Mouse (Mus musculus): ENCODE measurements around the gene Gm10563. TPM values are rescaled to one million over a fixed set of nuclear protein-coding genes. Genes with fewer than 3 reads are reported as not detected.

The Gm10563 gene
- polyA plus RNA-seq, 1 experiment = not detected

DNA sequence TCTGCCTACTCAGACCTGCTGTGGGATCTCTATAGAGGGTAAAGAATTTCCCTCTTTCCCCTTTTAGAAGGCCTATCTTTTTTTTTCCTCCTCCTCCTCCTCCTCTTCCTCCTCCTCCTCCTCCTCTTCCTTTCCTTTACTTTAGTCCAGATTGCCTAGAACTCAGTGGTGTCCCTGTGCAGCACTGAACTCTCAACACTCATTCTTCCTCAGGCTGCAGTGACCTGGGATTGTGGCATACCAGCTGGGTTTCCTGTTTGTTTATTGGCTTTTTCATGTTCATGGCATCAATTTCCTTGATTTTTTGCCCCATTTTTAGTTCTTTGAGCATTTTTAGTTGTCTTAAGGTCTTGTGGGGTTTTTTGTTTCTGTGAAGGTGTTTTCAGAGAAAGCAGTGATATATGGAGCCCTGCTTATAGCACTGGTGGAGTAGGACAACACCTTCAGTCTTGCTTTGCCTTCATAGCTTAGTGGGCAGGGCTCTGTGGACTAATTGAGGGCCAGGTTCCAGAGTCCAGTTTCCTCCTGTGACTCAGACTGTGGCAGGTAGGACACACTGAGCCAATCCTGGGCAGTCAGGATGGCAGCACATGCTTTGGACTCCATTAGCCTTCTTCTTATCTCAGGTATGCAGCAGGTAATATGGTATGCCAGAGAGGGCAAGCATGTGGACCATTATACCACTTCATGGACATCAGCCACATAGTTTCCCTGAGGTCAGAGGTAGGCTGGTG, 9.3 kb downstream of the Gm10563 start:
- TF ChIP-seq POLR2A (IDR thresholded peaks at IDR 0.05; ENCODE audit: control insufficient read depth, extremely low read depth, insufficient read depth, low read length, poor library complexity) (no peak), CTCF (IDR thresholded peaks at IDR 0.05; ENCODE audit: borderline replicate concordance, control insufficient read depth, extremely low read depth, insufficient read depth, low read length, poor library complexity) (no peak)
- DNase-seq = no peak
- Histone ChIP-seq H3K4me3 (ENCODE audit: control insufficient read depth, insufficient read depth, low read length) (no peak overlapping the region), H3K27me3 (ENCODE audit: control insufficient read depth, insufficient read depth, low read length) (no peaks in the 10 kb centered on the region), H3K27ac (ENCODE audit: control insufficient read depth, insufficient read depth, low read length) (no peak overlapping the region), H3K4me1 (replicated peaks; ENCODE audit: control insufficient read depth, insufficient read depth, low read length) (no peaks in the 10 kb centered on the region), H3K36me3 (ENCODE audit: control insufficient read depth, insufficient read depth, low read length) (peaks cover 75% of the 10 kb centered on the region)

GRCm38 (mm10) chr4:155630267-155630666, 14.9 kb downstream of the Gm10563 start:
- no peak for DNase-seq
- no peak overlapping the region for H3K4me3 ChIP-seq (ENCODE audit: control insufficient read depth, insufficient read depth, low read length)
- H3K27ac ChIP-seq (ENCODE audit: control insufficient read depth, insufficient read depth, low read length) = no peak overlapping the region
- H3K36me3 ChIP-seq (ENCODE audit: control insufficient read depth, insufficient read depth, low read length) = peaks cover 65% of the 10 kb centered on the region
- H3K4me1 ChIP-seq (replicated peaks; ENCODE audit: control insufficient read depth, insufficient read depth, low read length) = 0 out of 2 replicates have a peak, but pooled peaks cover 1% of the 10 kb centered on the region
- H3K27me3 ChIP-seq (ENCODE audit: control insufficient read depth, insufficient read depth, low read length) = no peaks in the 10 kb centered on the region
- no peak for TF ChIP-seq CTCF (IDR thresholded peaks at IDR 0.05; ENCODE audit: borderline replicate concordance, control insufficient read depth, extremely low read depth, insufficient read depth, low read length, poor library complexity)
- TF ChIP-seq POLR2A (IDR thresholded peaks at IDR 0.05; ENCODE audit: control insufficient read depth, extremely low read depth, insufficient read depth, low read length, poor library complexity) = no peak
- WGBS = 91% methylated on average over 6 of the region's 6 CpGs

- H3K36me3 ChIP-seq (ENCODE audit: control insufficient read depth, insufficient read depth, low read length) = peaks cover 22% of the 10 kb centered on the region
- WGBS = under 1% methylated on average over 84 of the region's 84 CpGs
- peak within 1 kb of the TSS; percentile 83 for H3K4me3 ChIP-seq (ENCODE audit: control insufficient read depth, insufficient read depth, low read length)
- H3K27me3 ChIP-seq (ENCODE audit: control insufficient read depth, insufficient read depth, low read length) = no peaks in the 10 kb centered on the region
- H3K4me1 ChIP-seq (replicated peaks; ENCODE audit: control insufficient read depth, insufficient read depth, low read length) = peaks cover 5% of the 10 kb centered on the region
- H3K27ac ChIP-seq (ENCODE audit: control insufficient read depth, insufficient read depth, low read length) = peak within 1 kb of the TSS; percentile 89
- DNase-seq = peak; percentile 94
- TF ChIP-seq POLR2A (IDR thresholded peaks at IDR 0.05; ENCODE audit: control insufficient read depth, extremely low read depth, insufficient read depth, low read length, poor library complexity) = peak; percentile 72
- peak; percentile 27; the same call in 1 of the 2 replicates for TF ChIP-seq CTCF (IDR thresholded peaks at IDR 0.05; ENCODE audit: borderline replicate concordance, control insufficient read depth, extremely low read depth, insufficient read depth, low read length, poor library complexity)
Measured at GRCm38 (mm10) chr4:155624338-155625291, 20.6 kb downstream of the Gm10563 start, which contains the start of gene Cdk11b. Cdk11b (plus strand) TSS chr4:155624854.

- Histone ChIP-seq H3K27ac (ENCODE audit: control insufficient read depth, insufficient read depth, low read length) (no peak overlapping the region), H3K27me3 (ENCODE audit: control insufficient read depth, insufficient read depth, low read length) (no peaks in the 10 kb centered on the region), H3K36me3 (ENCODE audit: control insufficient read depth, insufficient read depth, low read length) (peaks cover 42% of the 10 kb centered on the region), H3K4me1 (replicated peaks; ENCODE audit: control insufficient read depth, insufficient read depth, low read length) (no peaks in the 10 kb centered on the region), H3K4me3 (ENCODE audit: control insufficient read depth, insufficient read depth, low read length) (no peak overlapping the region)
- DNase-seq = no peak
- WGBS = 98% methylated on average over 5 of the region's 5 CpGs
- TF ChIP-seq POLR2A (IDR thresholded peaks at IDR 0.05; ENCODE audit: control insufficient read depth, extremely low read depth, insufficient read depth, low read length, poor library complexity) (no peak), CTCF (IDR thresholded peaks at IDR 0.05; ENCODE audit: borderline replicate concordance, control insufficient read depth, extremely low read depth, insufficient read depth, low read length, poor library complexity) (no peak)
Measured at GRCm38 (mm10) chr4:155618321-155618720, 26.9 kb downstream of the Gm10563 start.

- Histone ChIP-seq H3K4me1 (replicated peaks; ENCODE audit: control insufficient read depth, insufficient read depth, low read length) (no peaks in the 10 kb centered on the region), H3K27me3 (ENCODE audit: control insufficient read depth, insufficient read depth, low read length) (no peaks in the 10 kb centered on the region), H3K36me3 (ENCODE audit: control insufficient read depth, insufficient read depth, low read length) (peaks cover 48% of the 10 kb centered on the region), H3K27ac (ENCODE audit: control insufficient read depth, insufficient read depth, low read length) (no peak overlapping the region), H3K4me3 (ENCODE audit: control insufficient read depth, insufficient read depth, low read length) (no peak overlapping the region)
- no peak for DNase-seq
- TF ChIP-seq CTCF (IDR thresholded peaks at IDR 0.05; ENCODE audit: borderline replicate concordance, control insufficient read depth, extremely low read depth, insufficient read depth, low read length, poor library complexity) = no peak
- no peak for TF ChIP-seq POLR2A (IDR thresholded peaks at IDR 0.05; ENCODE audit: control insufficient read depth, extremely low read depth, insufficient read depth, low read length, poor library complexity)
- over 99% methylated on average over 3 of the region's 3 CpGs for WGBS
Measured at GRCm38 (mm10) chr4:155613264-155613663, 31.9 kb downstream of the Gm10563 start.

DNA sequence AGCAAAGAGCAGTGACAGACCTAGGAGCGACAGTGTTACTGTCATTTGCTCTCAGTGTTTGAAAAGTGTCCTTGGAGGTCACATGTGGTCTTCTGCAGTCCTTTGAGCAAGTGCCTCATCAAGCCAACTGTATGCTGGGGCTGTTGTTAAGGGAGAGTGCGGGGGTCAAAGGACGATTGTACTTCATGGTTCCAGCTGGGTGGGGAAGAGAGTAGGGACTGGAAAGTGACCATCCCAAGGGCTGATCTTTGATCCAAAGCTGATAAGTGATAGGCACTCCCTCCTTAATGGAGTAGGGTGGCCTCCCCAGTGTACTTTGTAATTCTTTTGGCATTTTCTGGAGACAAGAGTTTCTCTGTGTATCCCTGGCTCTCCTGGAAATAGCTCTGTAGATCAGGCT, 33.3 kb downstream of the Gm10563 start:
- no peak overlapping the region for H3K27ac ChIP-seq (ENCODE audit: control insufficient read depth, insufficient read depth, low read length)
- peaks cover 36% of the 10 kb centered on the region for H3K36me3 ChIP-seq (ENCODE audit: control insufficient read depth, insufficient read depth, low read length)
- TF ChIP-seq CTCF (IDR thresholded peaks at IDR 0.05; ENCODE audit: borderline replicate concordance, control insufficient read depth, extremely low read depth, insufficient read depth, low read length, poor library complexity) = no peak
- TF ChIP-seq POLR2A (IDR thresholded peaks at IDR 0.05; ENCODE audit: control insufficient read depth, extremely low read depth, insufficient read depth, low read length, poor library complexity) = no peak
- no peaks in the 10 kb centered on the region for H3K4me1 ChIP-seq (replicated peaks; ENCODE audit: control insufficient read depth, insufficient read depth, low read length)
- no peaks in the 10 kb centered on the region for H3K27me3 ChIP-seq (ENCODE audit: control insufficient read depth, insufficient read depth, low read length)
- no peak for DNase-seq
- no peak overlapping the region for H3K4me3 ChIP-seq (ENCODE audit: control insufficient read depth, insufficient read depth, low read length)
- WGBS = 96% methylated on average over 3 of the region's 3 CpGs

All from thymus, adult 2 months (tissue).